Mouse (Mus musculus): Measurements from ENCODE around the gene Fcgr1.
"Not testable (repeated sequence)": the region's sequence is repeated elsewhere in the genome, so short reads cannot be mapped to it uniquely, and the experiment has no call there.

Fcgr1 gene

DNA sequence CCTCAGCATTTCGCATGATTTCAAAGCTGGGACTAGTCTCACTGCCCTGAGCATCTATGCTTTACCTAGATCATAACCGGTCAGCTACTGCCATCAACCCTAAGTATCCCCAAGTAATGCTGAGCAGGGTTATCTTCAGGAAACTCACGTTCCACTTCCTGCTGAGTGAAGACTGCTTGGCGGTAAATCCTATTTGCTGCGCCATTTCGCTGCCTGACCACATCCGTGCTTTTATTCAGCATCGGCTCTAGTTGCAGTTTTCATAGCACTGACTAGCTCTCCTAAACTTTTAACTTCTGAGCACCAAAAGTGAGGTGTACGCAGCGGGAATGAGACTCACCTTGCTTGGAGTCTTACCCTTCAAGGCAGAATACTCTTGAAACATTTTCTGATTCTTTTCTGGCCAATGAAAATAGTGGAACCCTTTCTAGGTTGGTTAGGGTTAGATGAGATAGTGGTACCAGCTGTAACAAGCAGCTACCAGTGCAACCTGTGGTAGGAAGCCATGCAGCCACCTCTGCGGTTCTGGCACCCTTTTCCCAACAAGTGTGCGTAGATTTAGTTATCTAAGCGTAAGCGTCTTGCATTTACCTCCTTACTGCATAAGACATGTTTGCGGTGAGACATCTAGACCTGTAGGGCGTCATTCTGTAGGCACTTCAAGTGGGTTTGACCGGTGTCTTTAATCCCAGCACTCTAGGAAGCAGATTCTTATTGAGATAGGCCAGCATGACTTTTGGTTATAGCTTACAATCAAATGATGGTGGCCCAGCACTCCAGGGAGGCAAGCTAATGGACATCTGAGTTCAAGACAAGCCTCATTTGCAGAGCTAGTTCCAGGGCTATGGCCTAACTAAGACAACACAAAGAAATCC, 19.9 kb downstream of the Fcgr1 start:
- no peak for DNase-seq (ENCODE audit: extremely low read depth, low read depth, low spot score)

DNA sequence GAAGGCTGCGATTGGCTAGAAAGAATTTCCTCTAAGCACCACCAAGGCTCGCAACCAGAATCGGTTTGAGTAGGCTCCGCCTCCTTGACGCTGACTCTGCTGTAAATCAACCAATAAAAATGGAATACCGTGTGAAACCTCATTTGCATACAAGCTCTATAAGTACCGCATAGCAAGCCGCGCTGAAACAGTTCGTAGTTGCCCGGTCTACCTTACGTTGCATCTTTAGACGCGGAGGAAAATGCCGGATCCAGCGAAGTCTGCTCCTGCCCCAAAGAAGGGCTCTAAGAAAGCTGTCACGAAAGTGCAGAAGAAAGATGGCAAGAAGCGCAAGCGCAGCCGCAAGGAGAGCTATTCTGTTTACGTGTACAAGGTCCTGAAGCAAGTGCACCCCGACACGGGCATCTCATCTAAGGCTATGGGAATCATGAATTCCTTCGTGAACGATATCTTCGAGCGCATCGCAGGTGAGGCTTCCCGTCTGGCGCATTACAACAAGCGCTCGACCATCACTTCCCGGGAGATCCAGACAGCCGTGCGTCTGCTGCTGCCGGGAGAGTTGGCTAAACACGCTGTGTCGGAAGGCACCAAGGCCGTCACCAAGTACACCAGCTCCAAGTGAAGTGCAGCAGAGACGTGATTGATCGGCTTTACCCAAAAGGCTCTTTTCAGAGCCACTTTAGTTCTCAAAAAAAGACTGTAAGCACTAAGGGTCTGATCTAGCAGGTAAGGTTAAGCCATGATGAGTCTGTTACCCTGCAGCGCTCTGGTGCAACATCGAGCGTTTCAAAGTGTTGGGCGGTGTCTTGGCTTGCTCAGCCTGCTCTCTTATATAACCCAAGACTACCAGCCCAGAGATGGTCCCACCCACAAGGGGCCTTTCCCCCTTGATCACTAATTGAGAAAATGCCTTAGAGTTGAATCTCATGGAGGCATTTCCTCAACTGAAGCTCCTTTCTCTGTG, 24.0 kb downstream of the Fcgr1 start, which contains the start of gene Hist2h2bb:
Gene Hist2h2bb, plus strand, starts transcription at position 242 of the 964 bp plus-strand sequence.
- no peak for DNase-seq (ENCODE audit: extremely low read depth, low read depth, low spot score)

- DNase-seq (ENCODE audit: extremely low read depth, low read depth, low spot score): not testable (repeated sequence)
Measured at GRCm38 (mm10) chr3:96268776-96269378, 24.9 kb downstream of the Fcgr1 start.

DNA sequence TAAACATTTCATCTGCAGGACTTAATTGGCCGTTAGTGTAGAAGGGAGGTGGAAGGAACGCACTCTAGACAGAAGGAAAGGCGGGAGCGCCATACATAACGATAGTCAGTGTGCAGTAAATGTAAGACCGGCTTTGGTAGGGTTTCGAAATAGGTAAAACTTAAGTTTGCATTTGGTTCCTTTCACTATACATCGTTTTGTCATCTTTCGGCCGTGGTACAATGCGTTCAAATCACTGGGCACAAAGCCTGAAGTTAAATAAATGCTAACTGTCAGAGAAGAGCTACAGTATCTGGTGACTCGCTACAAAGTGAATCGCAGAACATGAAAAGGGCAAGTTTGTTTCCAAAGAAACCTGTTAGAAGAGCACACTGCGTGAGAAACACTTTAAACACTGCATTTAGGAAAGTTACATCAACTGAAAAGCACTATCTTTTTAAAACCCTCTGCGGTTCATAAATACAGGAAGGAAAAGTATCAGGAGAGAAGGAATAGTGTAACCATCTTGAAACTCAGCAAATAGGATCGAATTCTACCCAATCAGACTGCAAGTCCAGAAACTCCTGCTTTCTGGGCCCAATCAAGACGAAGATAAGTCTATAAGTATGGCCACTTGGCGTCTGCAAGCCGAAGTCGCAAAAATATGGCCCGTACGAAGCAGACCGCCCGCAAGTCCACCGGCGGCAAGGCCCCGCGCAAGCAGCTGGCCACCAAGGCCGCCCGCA, 25.6 kb downstream of the Fcgr1 start, which contains the start of gene Hist2h3b:
Gene Hist2h3b, plus strand, starts transcription at position 604 of the 725 bp plus-strand sequence.
- no peak for DNase-seq (ENCODE audit: extremely low read depth, low read depth, low spot score)

DNA sequence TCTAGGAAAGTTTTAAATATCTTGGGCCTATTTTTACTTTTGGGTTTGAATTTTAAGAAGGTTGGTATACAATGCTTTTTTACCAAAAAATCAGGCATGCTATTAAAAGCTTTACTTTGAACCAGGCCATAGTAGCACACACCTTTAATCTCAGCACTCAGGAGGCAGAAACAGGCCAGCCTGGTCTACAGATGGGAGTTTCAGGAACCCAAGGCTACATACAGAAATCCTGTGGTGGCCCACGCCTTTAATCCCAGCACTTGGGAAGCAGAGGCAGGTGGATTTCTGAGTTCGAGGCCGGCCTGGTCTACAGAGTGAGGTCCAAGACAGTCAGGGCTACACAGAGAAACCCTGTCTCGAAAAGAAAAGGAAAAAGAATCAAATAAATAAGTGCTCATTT, 26.2 kb downstream of the Fcgr1 start:
- no peak for DNase-seq (ENCODE audit: extremely low read depth, low read depth, low spot score)

- no peak for DNase-seq (ENCODE audit: extremely low read depth, low read depth, low spot score)
Measured at GRCm38 (mm10) chr3:96266132-96266710, 27.5 kb downstream of the Fcgr1 start.

DNA sequence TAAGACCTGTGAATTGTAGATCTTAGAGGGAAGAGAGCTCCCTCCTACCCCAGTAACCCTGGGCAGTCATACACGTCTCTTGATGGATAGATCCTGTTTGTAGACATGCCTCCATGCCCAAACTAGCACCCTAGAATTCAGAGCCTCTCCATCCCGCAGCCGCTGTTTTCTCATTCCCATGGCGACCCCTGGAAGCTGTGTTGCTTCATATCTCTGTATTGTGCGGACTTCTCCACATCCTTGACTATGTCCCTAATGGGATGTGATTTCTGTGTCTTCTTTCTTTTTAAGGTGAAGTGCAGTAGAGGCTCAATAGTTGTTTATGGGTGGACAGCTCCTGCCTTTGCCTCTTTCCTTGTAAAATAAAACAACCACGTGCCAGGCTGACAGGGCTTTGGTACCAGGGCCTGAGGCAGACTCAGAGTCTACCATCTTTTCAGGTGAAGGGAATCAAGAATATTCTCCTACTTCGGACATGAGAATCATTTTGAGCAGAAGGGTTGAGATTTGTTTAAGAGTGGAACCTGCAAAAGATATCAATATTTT, 29.3 kb downstream of the Fcgr1 start:
- no peak for DNase-seq (ENCODE audit: extremely low read depth, low read depth, low spot score)

DNA sequence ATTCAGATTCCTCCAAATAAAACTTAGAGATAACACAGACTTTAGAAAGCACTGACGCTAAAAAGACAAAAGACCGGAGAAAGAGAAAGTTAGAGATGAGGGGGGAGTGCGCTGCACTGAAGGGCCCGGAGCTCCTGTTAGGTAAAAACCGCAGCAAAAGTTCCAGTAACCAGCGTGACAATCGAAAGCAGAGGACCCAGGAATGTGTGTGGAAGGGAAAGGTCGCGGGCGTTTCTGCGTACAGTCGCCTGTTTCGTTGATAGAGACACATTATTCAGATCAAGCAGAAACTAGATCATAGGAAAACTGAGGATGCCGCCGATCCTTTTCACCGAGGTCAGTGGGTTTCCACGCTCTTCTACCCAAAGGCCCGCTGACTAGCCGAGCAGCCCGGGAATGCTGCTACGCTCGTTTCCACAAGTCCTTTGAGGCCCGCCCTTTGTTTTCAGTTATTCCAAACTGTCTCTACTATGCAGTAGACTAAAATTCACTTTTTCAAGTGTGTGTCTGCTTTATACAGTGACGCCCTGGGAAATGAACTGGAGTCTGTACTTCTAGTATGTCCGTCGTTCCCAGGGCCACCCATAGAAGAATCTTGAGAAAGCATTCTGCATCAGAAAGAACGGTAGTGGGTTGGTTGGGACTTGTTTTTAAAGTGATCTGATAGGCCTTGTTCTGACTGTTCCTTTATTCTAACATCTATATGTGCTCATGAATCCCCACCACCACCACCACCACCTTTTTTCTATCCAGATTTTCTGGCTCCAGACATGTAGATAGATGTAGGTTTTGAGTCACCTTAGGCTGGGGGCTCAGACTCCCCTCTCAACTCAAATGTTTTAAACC, 30.0 kb downstream of the Fcgr1 start:
- no peak for DNase-seq (ENCODE audit: extremely low read depth, low read depth, low spot score)

DNA sequence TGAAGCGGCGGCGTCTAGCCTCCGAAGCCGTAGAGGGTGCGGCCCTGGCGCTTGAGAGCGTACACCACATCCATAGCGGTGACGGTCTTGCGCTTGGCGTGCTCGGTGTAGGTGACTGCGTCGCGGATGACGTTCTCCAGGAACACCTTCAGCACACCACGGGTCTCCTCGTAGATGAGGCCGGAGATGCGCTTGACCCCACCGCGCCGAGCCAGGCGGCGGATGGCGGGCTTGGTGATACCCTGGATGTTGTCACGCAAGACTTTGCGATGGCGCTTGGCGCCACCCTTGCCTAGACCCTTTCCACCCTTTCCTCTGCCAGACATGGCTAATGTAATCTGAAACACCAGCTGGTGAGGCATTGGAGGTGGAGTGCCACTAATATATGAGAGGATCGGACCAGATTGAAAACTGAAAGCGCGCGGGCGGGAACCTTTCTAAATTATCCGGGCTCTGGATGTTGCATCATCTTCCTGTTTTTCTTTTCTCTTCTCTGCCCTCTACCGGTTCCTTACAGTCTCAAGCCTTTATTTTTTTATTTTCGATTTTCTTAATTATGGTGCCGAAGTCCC, 30.7 kb downstream of the Fcgr1 start, which contains the start of gene Hist2h4:
Gene Hist2h4, minus strand, starts transcription at position 333 of the 572 bp plus-strand sequence.
- no peak for DNase-seq (ENCODE audit: extremely low read depth, low read depth, low spot score)

DNA sequence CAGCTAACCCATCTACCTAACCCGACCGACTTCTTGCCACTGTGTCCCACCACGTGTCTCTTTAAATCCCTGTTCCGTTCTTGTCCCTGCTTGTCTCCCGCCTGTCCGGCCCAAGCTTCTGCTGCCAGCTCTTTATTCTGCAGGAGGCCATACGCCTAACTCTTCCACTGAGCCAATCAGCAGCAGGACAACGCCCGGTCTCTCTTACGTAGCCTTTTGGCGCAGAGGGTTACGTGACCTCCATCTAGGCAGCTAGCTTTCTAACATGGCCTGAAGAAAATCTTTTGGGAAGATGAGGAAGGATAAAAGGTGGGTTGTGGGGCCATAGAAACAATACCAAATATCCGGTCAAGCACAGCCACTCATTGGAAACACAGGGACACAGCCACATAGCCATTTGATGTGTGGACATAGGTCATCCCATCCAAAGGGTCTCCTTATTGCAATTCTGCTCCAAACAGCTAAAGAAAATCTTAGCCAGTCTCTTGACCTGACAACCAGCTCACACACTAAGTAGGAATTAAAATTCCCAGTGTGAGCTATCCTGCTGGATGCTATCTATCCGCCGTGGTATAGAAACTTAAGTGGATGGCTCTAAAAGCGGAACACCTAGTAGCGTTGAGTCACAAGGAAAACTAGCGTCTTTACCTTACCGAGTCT, 31.4 kb downstream of the Fcgr1 start:
- DNase-seq (ENCODE audit: extremely low read depth, low read depth, low spot score): no peak

DNA sequence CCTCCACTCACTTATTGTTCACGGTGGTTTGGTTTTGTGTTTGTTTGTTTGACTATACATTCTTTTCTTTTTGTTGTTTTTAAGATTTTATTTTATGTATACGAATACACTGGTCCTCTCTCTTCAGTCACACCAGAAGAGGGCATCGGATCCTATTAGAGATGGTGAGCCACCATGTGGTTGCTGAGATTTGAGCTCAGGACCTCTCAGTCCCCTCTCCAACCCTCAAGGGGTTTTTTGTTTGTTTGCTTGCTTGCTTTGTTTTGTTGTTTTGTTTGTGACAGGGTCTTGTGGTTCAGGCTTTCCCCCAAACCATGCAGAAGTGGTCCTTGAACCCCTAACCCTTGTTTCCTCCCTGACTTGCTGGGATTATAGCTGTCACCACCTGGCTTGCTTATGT, 32.1 kb downstream of the Fcgr1 start:
- no peak for DNase-seq (ENCODE audit: extremely low read depth, low read depth, low spot score)

DNA sequence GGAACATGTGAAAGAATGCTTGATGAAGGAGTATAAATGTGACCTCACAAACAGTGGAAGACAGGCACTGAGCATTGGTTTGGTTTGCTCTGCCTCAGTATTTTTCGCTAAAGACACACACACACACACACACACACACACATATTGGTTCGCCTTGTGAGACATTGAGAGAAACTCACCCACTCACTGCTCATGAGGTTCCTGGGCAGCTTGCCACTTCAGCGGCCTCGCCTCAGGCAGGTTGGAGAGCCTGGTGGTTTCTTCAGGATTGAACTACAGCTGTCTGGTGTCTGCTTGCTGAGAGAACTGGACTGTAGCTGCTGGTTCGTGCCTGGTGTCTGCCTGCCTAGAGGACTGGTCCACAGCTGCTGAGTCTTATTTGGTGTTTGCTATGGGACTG, 33.5 kb downstream of the Fcgr1 start:
- DNase-seq (ENCODE audit: extremely low read depth, low read depth, low spot score): no peak

GRCm38 (mm10) chr3:96257190-96257589, 36.6 kb downstream of the Fcgr1 start:
- no peak for DNase-seq (ENCODE audit: extremely low read depth, low read depth, low spot score)

- DNase-seq (ENCODE audit: extremely low read depth, low read depth, low spot score): no peak
Measured at GRCm38 (mm10) chr3:96255926-96256593, 37.7 kb downstream of the Fcgr1 start.

DNA sequence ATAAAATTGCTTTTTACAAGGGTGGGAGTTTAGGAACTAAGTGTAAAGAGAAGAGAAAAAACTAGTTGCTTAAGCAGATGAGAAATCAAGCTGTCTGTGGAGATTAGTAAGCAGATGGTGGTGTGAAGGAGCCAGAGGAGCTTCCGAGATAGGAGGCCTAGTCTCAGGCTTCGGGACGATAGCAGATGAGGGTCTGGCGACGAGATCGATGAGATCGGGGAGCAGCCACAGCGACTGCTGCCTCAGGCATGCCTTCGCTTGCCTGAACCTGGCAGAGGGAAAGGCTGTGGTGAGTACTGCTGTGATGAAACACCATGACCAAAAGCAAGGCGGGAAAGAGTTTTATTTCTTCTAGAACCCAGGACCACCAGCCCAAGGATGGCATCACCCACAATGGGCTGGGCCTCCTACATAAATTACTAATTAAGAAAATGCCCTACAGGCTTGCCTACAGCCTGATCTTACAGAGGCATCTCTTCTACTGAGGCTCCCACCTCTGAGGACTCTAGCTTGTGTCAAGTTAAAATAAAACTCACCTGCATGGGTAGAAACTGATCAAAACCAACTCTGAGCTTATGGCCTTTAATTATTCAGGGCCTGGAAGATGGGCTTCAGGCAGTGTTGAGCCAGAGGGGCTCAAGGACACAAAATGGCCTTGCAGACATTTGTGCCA, 39.0 kb downstream of the Fcgr1 start:
- no peak for DNase-seq (ENCODE audit: extremely low read depth, low read depth, low spot score)

DNA sequence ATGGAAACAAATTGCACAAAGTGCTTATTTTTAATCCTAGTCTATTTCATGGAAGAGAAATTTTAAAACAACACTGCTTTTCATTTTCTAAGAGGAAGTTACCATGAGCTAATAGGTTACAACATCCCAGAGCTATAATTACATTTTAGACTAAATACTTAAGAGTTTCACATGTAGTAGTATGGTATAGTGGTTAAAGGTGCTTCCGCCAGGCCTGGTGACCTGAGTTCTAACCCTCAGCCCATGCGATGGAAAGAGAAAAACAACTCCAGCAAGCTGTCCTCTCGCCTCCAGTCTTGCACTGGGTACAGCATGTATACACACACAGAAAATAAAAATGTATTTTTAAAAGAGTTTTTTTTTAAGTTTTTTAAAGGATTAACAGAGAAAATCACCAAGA, 42.0 kb downstream of the Fcgr1 start:
- DNase-seq (ENCODE audit: extremely low read depth, low read depth, low spot score): no peak

DNA sequence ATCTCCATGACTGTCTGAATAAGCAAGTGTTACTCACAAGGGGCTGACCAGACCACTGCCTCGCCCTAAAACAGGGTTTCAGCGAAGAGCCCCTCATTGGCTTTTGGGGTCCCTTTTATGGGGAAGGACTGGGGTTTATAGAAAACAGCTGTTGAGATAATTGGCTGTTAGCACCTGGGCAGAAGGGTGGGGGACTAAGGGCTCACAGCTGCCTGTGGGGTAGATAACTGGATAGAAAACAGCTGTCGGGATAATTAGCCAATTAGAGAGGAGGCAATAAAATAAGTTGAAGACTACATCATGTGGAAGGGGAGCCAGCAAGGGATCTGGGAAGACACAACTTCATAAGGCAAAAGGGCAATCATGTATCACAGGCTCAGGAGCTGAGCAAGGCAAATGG, 42.9 kb downstream of the Fcgr1 start:
- DNase-seq (ENCODE audit: extremely low read depth, low read depth, low spot score): no peak

All from fat pad, adult 2 months (tissue).